Mouse (Mus musculus) hindbrain, embryonic 12.5 days (tissue): ENCODE results near the gene Ccdc142. TPM values are rescaled to one million over a fixed set of nuclear protein-coding genes. Genes with fewer than 3 reads are reported as not detected.
A peak's percentile ranks its signal among the peaks of the same experiment; 100 is the strongest.

Experiments used
- ATAC-seq: fragments of 200-750 bp; cut with Nextera tagmentation; 2 replicates; pipeline ENCODE4 v1.8.0; 2017; ENCODE audit warnings: moderate TSS enrichment; ENCODE audit not compliant: low FRiP score
- H3K27ac ChIP-seq: fragments of 300-500 bp; sonication (generic); 2 replicates; pipeline ENCODE4 v1.5.1; 2016; ENCODE audit warnings: mild to moderate bottlenecking
- H3K27me3 ChIP-seq: fragments of 300-500 bp; sonication (generic); 2 replicates; pipeline ENCODE4 v1.6.1; 2016; ENCODE audit warnings: mild to moderate bottlenecking
- H3K36me3 ChIP-seq: fragments of 300-500 bp; sonication (generic); 2 replicates; pipeline ENCODE4 v1.6.1; 2016; ENCODE audit warnings: mild to moderate bottlenecking
- H3K4me1 ChIP-seq: fragments of 300-500 bp; sonication (generic); 2 replicates; pipeline ENCODE4 v1.6.1; 2016
- H3K4me2 ChIP-seq: fragments of 300-500 bp; sonication (generic); replicated peaks from 2 replicates; pipeline ENCODE4 v1.6.1; 2016; ENCODE audit warnings: mild to moderate bottlenecking
- H3K4me3 ChIP-seq: fragments of 300-500 bp; sonication (generic); 2 replicates; pipeline ENCODE4 v1.5.1; 2016; ENCODE audit warnings: mild to moderate bottlenecking
- H3K9ac ChIP-seq: fragments of 300-500 bp; sonication (generic); 2 replicates; pipeline ENCODE4 v1.6.1; 2016; ENCODE audit warnings: mild to moderate bottlenecking, moderate library complexity
- H3K9me3 ChIP-seq: fragments of 300-500 bp; sonication (generic); replicated peaks from 2 replicates; pipeline ENCODE4 v1.6.1; 2016; ENCODE audit warnings: mild to moderate bottlenecking
- WGBS: fragments of 180-500 bp; shearing (Covaris S2); methylation state at CpG from one replicate; pipeline ENCODE4 v1.1.7; 2016; 5-methylcytosine and 5-hydroxymethylcytosine counted together
- polyA plus RNA-seq: library from polyadenylated mRNA; unstranded; fragments of >200 nt; fragmentation: Nextera tagmentation; extraction: Ambion mirVana; gene quantifications from 2 replicates; pipeline ENCODE4 v1.2.1, GENCODE M21; 2016

Ccdc142 gene
- polyA plus RNA-seq, 1 experiment from 2014 or later = 3.3 TPM

- 3% methylated on average over 10 of the region's 10 CpGs for WGBS
- Histone ChIP-seq H3K4me2 (peak within 1 kb of the TSS; percentile 28; the same call in 1 of the 2 replicates), H3K36me3 (no peaks in the 10 kb centered on the region), H3K4me1 (peaks cover 19% of the 10 kb centered on the region), H3K9me3 (no peaks in the 10 kb centered on the region), H3K9ac (no peak within 1 kb of the TSS), H3K4me3 (peak within 1 kb of the TSS; percentile 23), H3K27me3 (peaks cover 99% of the 10 kb centered on the region), H3K27ac (no peak within 1 kb of the TSS)
- no peak for ATAC-seq
Observed at GRCm38 (mm10) chr6:83070247-83070310, 31.3 kb upstream of the Ccdc142 start, which contains the start of gene Tlx2. Gene Tlx2 (minus strand): TSS chr6:83070293.

- no peak overlapping the region for H3K27ac ChIP-seq
- H3K36me3 ChIP-seq = no peaks in the 10 kb centered on the region
- H3K4me1 ChIP-seq = peaks cover 19% of the 10 kb centered on the region
- peak overlapping the region; percentile 23 for H3K4me3 ChIP-seq
- peaks cover 99% of the 10 kb centered on the region for H3K27me3 ChIP-seq
- H3K4me2 ChIP-seq = peak overlapping the region; percentile 28; the same call in 1 of the 2 replicates
- ATAC-seq = 0 out of 2 replicates have a peak, but pooled peaks have one; percentile 26
- 1% methylated on average over 50 of the region's 58 CpGs for WGBS
- H3K9ac ChIP-seq = no peak overlapping the region
- no peaks in the 10 kb centered on the region for H3K9me3 ChIP-seq
Observed at GRCm38 (mm10) chr6:83070311-83071219, 30.8 kb upstream of the Ccdc142 start.

- Histone ChIP-seq H3K27me3 (peaks cover 99% of the 10 kb centered on the region), H3K4me1 (peaks cover 19% of the 10 kb centered on the region), H3K4me3 (peak overlapping the region; percentile 14), H3K9me3 (no peaks in the 10 kb centered on the region), H3K27ac (no peak overlapping the region), H3K9ac (no peak overlapping the region), H3K4me2 (peak overlapping the region; percentile 17; the same call in 1 of the 2 replicates), H3K36me3 (no peaks in the 10 kb centered on the region)
- peak; percentile 41; the same call in 1 of the 2 replicates for ATAC-seq
- WGBS = 2% methylated on average over 19 of the region's 24 CpGs
Observed at GRCm38 (mm10) chr6:83071220-83071619, 30.2 kb upstream of the Ccdc142 start.

- 0 out of 2 replicates have a peak, but pooled peaks cover 2% of the 10 kb centered on the region for H3K36me3 ChIP-seq
- H3K9ac ChIP-seq = no peak overlapping the region
- H3K27ac ChIP-seq = no peak overlapping the region
- no peak overlapping the region for H3K4me3 ChIP-seq
- H3K9me3 ChIP-seq = no peaks in the 10 kb centered on the region
- H3K4me1 ChIP-seq = peaks cover 30% of the 10 kb centered on the region
- ATAC-seq = no peak
- H3K27me3 ChIP-seq = peaks cover 72% of the 10 kb centered on the region
- no peak overlapping the region for H3K4me2 ChIP-seq
- 22% methylated on average over 2 of the region's 2 CpGs for WGBS
Observed at GRCm38 (mm10) chr6:83074979-83075378, 26.4 kb upstream of the Ccdc142 start.

GRCm38 (mm10) chr6:83077630-83078323 lies 23.6 kb upstream of the Ccdc142 start, which contains the start of gene Pcgf1:
Gene Pcgf1 (plus strand): TSS chr6:83077869.
- H3K4me1 ChIP-seq = peaks cover 21% of the 10 kb centered on the region
- H3K27ac ChIP-seq = peak within 1 kb of the TSS; percentile 84
- peak within 1 kb of the TSS; percentile 69 for H3K4me3 ChIP-seq
- ATAC-seq = peak; percentile 88
- WGBS = under 1% methylated on average over 54 of the region's 54 CpGs
- peak within 1 kb of the TSS; percentile 84 for H3K9ac ChIP-seq
- H3K4me2 ChIP-seq = peak within 1 kb of the TSS; percentile 97
- H3K36me3 ChIP-seq = peaks cover 22% of the 10 kb centered on the region
- peaks cover 56% of the 10 kb centered on the region for H3K27me3 ChIP-seq
- H3K9me3 ChIP-seq = no peaks in the 10 kb centered on the region

- under 1% methylated on average over 46 of the region's 46 CpGs for WGBS
- H3K4me1 ChIP-seq = peaks cover 21% of the 10 kb centered on the region
- peak overlapping the region; percentile 84 for H3K27ac ChIP-seq
- H3K9me3 ChIP-seq = no peaks in the 10 kb centered on the region
- H3K9ac ChIP-seq = peak overlapping the region; percentile 84
- H3K4me3 ChIP-seq = peak overlapping the region; percentile 69
- H3K4me2 ChIP-seq = peak overlapping the region; percentile 97
- H3K36me3 ChIP-seq = peaks cover 22% of the 10 kb centered on the region
- peak; percentile 93 for ATAC-seq
- peaks cover 56% of the 10 kb centered on the region for H3K27me3 ChIP-seq
Observed at GRCm38 (mm10) chr6:83078324-83078858, 23.0 kb upstream of the Ccdc142 start.

GRCm38 (mm10) chr6:83080210-83080609 lies 21.2 kb upstream of the Ccdc142 start:
- no peak overlapping the region for H3K9ac ChIP-seq
- H3K9me3 ChIP-seq = no peaks in the 10 kb centered on the region
- H3K4me2 ChIP-seq = no peak overlapping the region
- WGBS = 90% methylated on average over 5 of the region's 5 CpGs
- H3K4me3 ChIP-seq = no peak overlapping the region
- H3K36me3 ChIP-seq = peaks cover 22% of the 10 kb centered on the region
- ATAC-seq = no peak
- peaks cover 30% of the 10 kb centered on the region for H3K4me1 ChIP-seq
- H3K27ac ChIP-seq = no peak overlapping the region
- H3K27me3 ChIP-seq = peaks cover 56% of the 10 kb centered on the region

- no peak overlapping the region for H3K4me2 ChIP-seq
- 7% methylated on average over 5 of the region's 5 CpGs for WGBS
- H3K27ac ChIP-seq = no peak overlapping the region
- peaks cover 22% of the 10 kb centered on the region for H3K36me3 ChIP-seq
- peaks cover 36% of the 10 kb centered on the region for H3K4me1 ChIP-seq
- H3K27me3 ChIP-seq = peaks cover 69% of the 10 kb centered on the region
- 0 out of 2 replicates have a peak overlapping the region, but pooled peaks have one; percentile 23 for H3K9ac ChIP-seq
- H3K9me3 ChIP-seq = no peaks in the 10 kb centered on the region
- no peak for ATAC-seq
- H3K4me3 ChIP-seq = no peak overlapping the region
Observed at GRCm38 (mm10) chr6:83083497-83083896, 17.9 kb upstream of the Ccdc142 start.

GRCm38 (mm10) chr6:83084477-83084876 lies 16.9 kb upstream of the Ccdc142 start:
- no peak for ATAC-seq
- H3K27ac ChIP-seq = no peak overlapping the region
- 4% methylated on average over 6 of the region's 6 CpGs for WGBS
- H3K4me2 ChIP-seq = no peak overlapping the region
- H3K4me1 ChIP-seq = peaks cover 29% of the 10 kb centered on the region
- peaks cover 22% of the 10 kb centered on the region for H3K36me3 ChIP-seq
- H3K9ac ChIP-seq = no peak overlapping the region
- H3K4me3 ChIP-seq = no peak overlapping the region
- no peaks in the 10 kb centered on the region for H3K9me3 ChIP-seq
- peaks cover 78% of the 10 kb centered on the region for H3K27me3 ChIP-seq

GRCm38 (mm10) chr6:83086121-83087035 lies 15.0 kb upstream of the Ccdc142 start, which contains the start of gene Lbx2:
Gene Lbx2 (plus strand): TSS chr6:83086367.
- no peak within 1 kb of the TSS for H3K27ac ChIP-seq
- 3% methylated on average over 42 of the region's 42 CpGs for WGBS
- H3K4me2 ChIP-seq = peak within 1 kb of the TSS; percentile 40
- peaks cover 21% of the 10 kb centered on the region for H3K4me1 ChIP-seq
- H3K4me3 ChIP-seq = no peak within 1 kb of the TSS
- peaks cover 94% of the 10 kb centered on the region for H3K27me3 ChIP-seq
- no peaks in the 10 kb centered on the region for H3K9me3 ChIP-seq
- peaks cover 5% of the 10 kb centered on the region for H3K36me3 ChIP-seq
- no peak for ATAC-seq
- H3K9ac ChIP-seq = no peak within 1 kb of the TSS

GRCm38 (mm10) chr6:83087205-83087925 lies 14.0 kb upstream of the Ccdc142 start:
- Histone ChIP-seq H3K36me3 (no peaks in the 10 kb centered on the region), H3K4me3 (peak overlapping the region; percentile 18), H3K4me1 (peaks cover 21% of the 10 kb centered on the region), H3K9ac (no peak overlapping the region), H3K27me3 (peaks cover 89% of the 10 kb centered on the region), H3K27ac (no peak overlapping the region), H3K4me2 (peak overlapping the region; percentile 40), H3K9me3 (no peaks in the 10 kb centered on the region)
- no peak for ATAC-seq
- WGBS = 2% methylated on average over 47 of the region's 47 CpGs
